Mouse (Mus musculus): ENCODE results near the gene Sox5.

Gene Sox5

GRCm38 (mm10) chr6:144659115-144660108 lies 122.4 kb downstream of the Sox5 start:
- in situ Hi-C loops (cut with MboI, MseI) = no loop called here

DNA sequence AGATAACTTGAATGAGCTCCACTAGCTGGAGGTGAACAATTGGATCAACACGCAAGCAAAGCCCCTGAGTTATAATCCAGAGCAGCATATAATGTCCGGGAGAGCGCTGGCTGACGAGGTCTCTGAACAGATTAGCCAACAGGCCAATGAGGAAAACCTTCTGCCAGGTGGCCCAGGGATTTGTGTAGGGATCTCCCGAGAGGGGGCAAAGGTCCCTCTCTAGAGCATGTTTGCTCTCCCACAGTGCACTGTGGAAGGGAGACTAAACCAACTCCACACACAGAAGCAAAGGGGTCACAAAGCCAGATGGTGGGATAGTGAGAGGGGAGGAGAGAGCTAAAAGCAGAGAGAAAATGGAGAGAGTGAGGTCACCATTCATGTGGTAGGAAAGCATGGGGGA lies 128.9 kb downstream of the Sox5 start:
- in situ Hi-C loops (cut with MboI, MseI) = no loop called here

DNA sequence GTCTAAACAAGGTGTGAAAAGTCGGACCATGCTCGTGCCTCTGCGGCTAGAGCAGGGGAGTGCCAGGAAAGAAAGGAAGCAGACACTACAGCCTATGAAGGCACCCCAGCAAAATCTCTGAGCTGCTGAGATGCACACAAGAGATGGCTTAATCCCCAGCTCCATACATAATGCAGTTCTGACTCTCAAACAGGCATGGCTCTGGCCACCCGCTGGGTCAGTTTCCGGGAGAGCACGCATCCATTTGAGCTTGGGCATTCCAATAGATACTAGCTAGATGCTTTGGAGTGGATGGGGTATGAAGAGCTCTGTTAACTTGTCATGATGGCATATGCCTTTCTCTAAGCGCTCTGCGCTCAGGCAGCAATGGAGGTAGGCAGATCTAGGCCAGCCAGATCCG lies 132.9 kb downstream of the Sox5 start:
- in situ Hi-C loops (cut with MboI, MseI) = no loop called here

DNA sequence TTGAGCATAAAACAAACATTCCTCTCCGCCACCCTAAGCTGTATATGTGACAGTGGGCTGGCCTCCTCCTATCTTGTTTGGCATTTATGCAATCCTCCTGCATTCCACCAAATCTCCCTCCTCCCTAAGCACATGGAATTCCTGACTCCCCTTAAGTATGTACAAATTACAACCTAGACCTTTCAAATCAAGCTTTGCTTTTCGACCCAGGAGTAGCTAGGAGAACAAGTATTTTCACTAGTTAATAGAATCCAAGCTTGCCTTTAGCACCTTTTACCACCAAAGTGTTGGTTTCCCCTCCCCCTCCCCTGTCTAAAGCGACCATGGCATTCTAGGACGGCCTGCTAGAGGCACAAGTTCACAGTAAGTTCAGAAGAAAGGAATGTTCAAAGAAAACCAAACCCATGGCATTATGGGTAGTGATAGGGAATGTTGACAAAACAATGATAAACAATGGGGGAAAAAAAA lies 133.6 kb downstream of the Sox5 start:
- in situ Hi-C loops (cut with MboI, MseI) = no loop called here

DNA sequence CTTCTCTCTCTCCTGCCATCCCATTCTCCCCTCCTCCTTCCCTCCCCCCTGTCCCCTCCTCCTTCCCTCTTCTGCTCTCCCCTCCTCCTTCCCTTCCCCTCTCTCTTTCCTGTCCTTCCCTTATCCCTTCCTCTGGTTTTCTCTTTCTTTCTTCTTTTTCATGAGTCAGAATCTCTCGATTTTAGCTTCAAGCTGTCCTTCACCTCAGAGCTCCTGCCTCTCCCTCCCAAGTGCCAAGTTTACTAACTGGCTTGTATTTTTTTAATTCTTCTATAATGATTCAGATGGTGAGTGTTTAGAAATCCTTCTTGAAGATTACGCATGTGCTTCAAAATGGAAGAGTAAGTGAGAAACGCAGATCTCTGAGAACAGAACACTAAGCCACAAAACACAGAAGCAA lies 135.4 kb downstream of the Sox5 start:
- in situ Hi-C loops (cut with MboI, MseI) = no loop called here

- in situ Hi-C loops (cut with MboI, MseI) = no loop called here
Observed at GRCm38 (mm10) chr6:144645796-144646195, 136.0 kb downstream of the Sox5 start.

DNA sequence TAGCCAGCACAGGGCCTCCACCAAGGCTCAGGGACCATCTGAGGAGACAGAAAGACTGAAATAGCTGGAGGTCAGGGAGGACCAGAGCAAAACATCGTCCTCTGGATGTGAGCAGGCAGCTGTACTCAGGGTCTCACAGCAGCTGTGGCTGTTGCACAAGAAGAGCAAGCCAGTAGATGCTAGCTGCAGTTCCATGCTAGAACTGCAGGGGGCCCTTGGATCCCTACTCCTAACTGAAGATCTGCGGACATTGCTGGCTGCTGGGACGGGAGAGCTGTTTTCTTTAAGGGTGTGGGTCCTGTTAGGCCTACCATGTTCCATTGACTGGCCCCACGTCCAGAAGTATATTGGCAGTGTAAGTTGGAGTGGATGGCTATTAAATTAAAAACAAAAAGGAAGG lies 137.1 kb downstream of the Sox5 start:
- in situ Hi-C loops (cut with MboI, MseI) = loop anchor here (5.0 kb wide), 1 partner anchor 38 kb away; no protein-coding TSS in a partner anchor

- in situ Hi-C loops (cut with MboI, MseI) = loop anchor here (5.0 kb wide), 1 partner anchor 39 kb away; no protein-coding TSS in a partner anchor
Observed at GRCm38 (mm10) chr6:144643601-144644000, 138.2 kb downstream of the Sox5 start.

DNA sequence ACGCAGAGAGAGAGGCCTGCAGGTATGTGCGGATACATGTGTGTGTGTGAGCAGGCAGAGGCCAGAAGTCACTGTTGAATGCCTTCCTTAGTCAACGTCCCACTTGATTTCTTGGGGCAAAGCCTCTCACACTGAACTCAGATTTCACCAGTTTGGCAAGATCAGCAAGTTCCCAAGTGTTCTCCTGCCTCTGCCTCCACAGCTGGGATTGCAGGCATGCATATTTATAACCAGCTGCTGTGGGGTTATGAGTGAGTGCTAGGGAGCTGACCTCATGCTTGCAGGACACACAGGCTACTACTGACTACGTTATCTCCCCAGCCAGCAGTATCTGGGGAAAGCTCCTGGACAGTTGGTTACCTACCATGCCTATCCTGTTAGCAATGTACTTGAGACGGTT lies 139.9 kb downstream of the Sox5 start:
- in situ Hi-C loops (cut with MboI, MseI) = loop anchor here (5.0 kb wide), 1 partner anchor 40 kb away; no protein-coding TSS in a partner anchor

DNA sequence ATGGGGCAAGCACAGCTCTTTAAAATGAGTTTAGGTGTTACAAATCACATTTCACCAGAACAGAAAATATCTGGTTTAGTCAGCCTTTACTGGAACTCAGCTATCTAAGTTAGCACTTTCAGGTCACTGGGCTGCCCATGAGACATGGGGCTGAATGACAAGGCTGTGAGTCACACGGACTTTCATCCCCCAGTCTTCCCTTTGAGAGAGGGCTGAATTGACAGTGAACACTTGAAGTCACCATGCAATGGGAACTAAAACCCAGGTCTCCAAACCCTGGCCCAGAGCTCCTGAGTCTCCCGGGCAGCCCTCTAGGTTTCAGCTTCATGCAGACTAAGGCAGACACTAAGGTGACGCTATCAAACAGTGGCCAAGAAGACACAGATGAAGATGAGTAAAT lies 141.2 kb downstream of the Sox5 start:
- in situ Hi-C loops (cut with MboI, MseI) = loop anchor here (5.0 kb wide), 1 partner anchor 42 kb away; no protein-coding TSS in a partner anchor

GRCm38 (mm10) chr6:144638547-144638946 lies 143.2 kb downstream of the Sox5 start:
- in situ Hi-C loops (cut with MboI, MseI) = no loop called here

- in situ Hi-C loops (cut with MboI, MseI) = no loop called here
Observed at GRCm38 (mm10) chr6:144627539-144628115, 154.2 kb downstream of the Sox5 start.

DNA sequence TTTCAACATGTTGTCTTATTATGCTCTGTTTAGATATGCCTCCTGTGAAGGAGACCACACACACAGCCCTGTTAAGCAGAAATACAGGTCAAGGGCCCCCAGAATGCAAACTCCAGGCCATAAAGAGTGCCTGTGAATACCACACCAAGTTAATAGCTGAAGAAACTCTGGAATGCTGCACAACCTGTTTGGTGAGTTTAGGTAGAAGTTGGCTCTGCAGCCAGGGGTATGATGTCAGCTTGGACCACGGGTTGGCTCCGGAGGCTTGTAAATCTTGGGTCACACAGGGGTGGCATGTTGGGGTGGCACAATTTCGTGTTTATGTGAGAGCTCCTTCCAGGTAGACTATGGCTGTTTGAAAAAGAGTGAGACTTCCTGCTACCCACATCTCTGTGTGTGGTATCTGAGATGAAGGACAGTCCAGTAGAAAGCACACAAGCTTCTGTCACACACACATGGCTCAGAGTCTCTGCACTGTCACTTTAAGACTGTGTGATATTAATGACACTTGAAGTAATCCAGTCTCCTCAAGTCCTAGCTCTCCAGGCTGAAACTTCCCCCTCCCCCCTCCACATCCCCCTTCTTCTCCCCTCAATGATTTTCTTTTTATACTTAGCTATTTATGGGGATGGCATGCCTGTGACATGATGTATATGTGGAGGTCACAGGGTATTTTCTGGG lies 160.5 kb downstream of the Sox5 start:
- in situ Hi-C loops (cut with MboI, MseI) = loop anchor here (25.0 kb wide), 1 partner anchor 1491 kb away; no protein-coding TSS in a partner anchor

DNA sequence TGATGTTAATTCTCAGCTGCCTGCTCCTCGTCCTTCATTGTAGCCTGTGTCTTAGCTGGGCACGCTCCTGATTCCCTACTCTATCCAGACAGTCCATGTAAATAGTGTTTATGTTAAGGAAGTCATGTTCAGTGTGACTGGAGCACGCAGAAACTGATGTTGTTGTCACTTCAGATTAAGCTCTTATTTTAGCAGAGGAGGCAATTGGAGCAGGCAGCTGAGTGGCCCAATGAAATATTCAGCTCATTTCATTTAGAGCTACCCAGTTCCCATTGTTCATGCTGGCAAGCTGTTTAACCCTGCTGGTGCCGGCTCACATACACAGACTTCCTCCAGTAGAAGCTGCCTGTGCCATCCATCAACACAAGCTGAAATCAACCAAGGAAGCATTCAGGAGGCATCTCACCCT lies 170.4 kb downstream of the Sox5 start:
- in situ Hi-C loops (cut with MboI, MseI) = loop anchor here (25.0 kb wide), 1 partner anchor 1501 kb away; no protein-coding TSS in a partner anchor

DNA sequence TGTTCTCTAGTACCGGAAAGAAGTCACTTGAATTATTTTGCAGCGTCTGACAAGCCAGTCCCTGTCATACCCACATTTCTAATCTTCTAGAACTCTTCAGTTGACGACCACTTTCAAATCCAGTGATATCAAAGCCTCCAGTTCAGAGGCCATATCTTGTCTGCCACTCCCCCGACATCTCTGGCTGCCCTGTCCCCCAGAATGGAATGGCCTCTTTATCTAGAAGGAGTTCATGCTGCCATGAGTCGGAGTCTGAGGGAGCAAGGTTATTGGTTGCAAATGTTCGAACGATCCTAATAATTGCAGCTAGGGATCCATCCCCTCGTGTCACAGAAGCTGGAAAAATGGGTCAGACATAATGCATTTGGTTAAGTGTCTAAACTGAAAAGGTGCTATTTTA lies 170.9 kb downstream of the Sox5 start:
- in situ Hi-C loops (cut with MboI, MseI) = loop anchor here (25.0 kb wide), 1 partner anchor 1501 kb away; no protein-coding TSS in a partner anchor

DNA sequence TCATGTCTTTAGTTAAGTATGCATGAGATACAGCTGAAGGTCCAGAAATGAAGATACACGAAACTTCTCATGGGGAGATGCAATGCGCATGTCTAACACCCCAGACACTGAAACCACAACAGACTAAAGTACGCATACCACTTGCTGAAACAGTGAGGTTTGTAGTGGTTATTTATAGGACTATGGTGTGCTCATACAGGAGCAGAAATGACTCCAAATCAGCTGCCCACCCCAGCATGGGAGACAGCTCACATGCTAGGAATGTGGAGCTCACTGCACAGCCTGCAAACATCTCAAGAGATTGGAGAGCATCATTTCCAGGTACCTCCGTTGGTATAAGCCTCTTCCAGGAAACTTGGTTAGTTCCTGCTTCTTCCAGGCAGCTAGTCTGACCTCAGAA lies 178.9 kb downstream of the Sox5 start:
- in situ Hi-C loops (cut with MboI, MseI) = loop anchor here (25.0 kb wide), 1 partner anchor 1509 kb away; no protein-coding TSS in a partner anchor

DNA sequence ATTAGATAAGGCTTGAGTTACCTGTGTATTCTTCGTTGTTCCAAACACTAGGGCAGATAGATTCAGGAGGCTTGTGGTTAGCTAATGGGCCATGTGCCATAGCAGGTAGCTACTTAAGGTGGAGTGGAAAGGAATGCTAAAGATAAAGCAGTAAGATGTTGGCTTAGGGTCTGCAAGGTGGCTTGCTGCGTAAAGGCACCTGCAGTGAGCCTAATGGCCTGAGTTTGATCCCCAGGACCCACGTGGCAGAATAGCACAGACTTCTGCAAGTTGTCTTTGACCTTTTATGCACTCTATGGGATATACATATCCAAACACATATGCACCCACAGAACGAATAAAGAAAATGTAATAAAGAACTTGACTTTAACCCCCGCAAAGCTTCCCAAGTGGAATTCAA lies 181.4 kb downstream of the Sox5 start:
- in situ Hi-C loops (cut with MboI, MseI) = loop anchor here (25.0 kb wide), 1 partner anchor 1512 kb away; no protein-coding TSS in a partner anchor

- in situ Hi-C loops (cut with MboI, MseI) = no loop called here
Observed at GRCm38 (mm10) chr6:144598324-144598973, 183.3 kb downstream of the Sox5 start.

DNA sequence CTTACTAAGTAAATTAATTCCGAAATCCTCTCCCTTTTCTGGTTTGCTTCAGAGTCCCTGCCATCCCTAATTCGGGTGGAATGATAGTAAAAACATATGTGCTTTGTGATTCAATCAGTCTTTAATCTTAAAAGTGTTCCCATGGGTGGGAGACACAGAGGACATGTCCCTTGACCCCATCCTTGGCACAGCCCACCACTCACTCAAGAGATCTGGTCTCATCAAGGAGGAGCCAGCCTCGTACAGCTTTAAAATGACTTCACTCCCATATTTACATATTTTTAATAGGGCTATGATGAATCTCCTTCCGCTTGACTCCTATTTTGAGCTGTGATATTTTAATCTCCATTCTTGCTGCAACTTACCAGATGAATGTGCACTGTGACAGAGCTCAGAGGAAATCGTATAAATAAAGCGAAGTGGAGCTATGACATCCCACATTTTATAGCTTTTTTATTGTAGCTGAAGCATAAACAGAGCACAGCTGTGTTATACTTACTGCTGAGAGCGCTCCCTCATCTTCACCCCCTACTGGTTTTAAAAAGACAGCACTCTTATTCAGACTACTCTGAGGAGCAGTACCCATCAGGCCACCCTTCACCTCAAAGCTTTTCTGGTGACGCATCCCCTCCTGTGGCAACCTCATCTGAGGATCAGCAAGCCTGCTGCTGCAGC lies 185.1 kb downstream of the Sox5 start:
- in situ Hi-C loops (cut with MboI, MseI) = no loop called here

DNA sequence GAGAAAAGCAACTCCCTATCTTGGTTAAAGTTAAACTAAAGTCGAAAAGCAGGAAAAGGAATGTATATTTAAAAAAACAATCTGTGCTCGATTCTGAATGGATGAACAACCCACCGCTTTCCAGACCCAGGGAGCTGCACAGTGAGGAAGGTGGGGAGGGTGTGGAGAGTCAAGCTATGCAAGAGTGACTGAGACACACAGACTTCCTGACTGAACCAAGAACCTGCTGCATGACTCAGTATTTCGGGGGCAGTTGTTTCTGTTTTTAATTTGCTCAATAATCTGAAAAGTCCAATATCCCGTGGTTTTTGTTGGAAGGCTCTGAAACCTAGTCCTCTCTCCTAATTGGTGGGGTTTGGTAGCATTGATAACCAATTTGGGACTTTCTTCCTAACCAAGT lies 196.9 kb downstream of the Sox5 start:
- in situ Hi-C loops (cut with MboI, MseI) = no loop called here
